Mouse (Mus musculus): ENCODE data around the gene Zfp36l2. TPM values are rescaled to one million over a fixed set of nuclear protein-coding genes. Genes with fewer than 3 reads are reported as not detected.

Zfp36l2 gene
- 252 TPM for polyA plus RNA-seq (2017; shearing (Covaris generic))

GRCm38 (mm10) chr17:84187727-84188373 lies at the start of gene Zfp36l2:
TSS of gene Zfp36l2 (minus strand) at chr17:84187947.

Data from CD4-positive, CD25-positive, alpha-beta regulatory T cell (primary cell).